Mouse (Mus musculus) leukemia stem cell, adult 10-12 weeks (primary cell): ENCODE data around the gene Vmn2r102. TPM values are rescaled to one million over a fixed set of nuclear protein-coding genes. Genes with fewer than 3 reads are reported as not detected.

Source experiments
- polyA plus RNA-seq: library from polyadenylated mRNA; stranded (reverse); fragments of >175 nt; gene quantifications from 2 replicates; pipeline ENCODE4 v1.2.3, GENCODE M21; 2012; ENCODE audit warnings: low replicate concordance

Gene Vmn2r102
- not detected in 2 replicates for polyA plus RNA-seq

GRCm38 (mm10) chr17:19660028-19660427 is at the start of gene Vmn2r102:
TSS of gene Vmn2r102 (plus strand) at chr17:19660328.

Other genes starting within 250 kb of the Vmn2r102 start
- gene Vmn2r100, start 155.6 kb upstream of the Vmn2r102 start, polyA plus RNA-seq: not detected in 2 replicates
- not detected in 2 replicates for gene Vmn2r101, start 83.1 kb upstream of the Vmn2r102 start, polyA plus RNA-seq
- gene Vmn2r103, start 113.0 kb downstream of the Vmn2r102 start, polyA plus RNA-seq: not detected in 2 replicates